Mouse (Mus musculus) ES-Bruce4 (cell line): ENCODE measurements around the gene Lep. TPM values are rescaled to one million over a fixed set of nuclear protein-coding genes. Genes with fewer than 3 reads are reported as not detected.

Experiments
- H3K27ac ChIP-seq: 2 replicates; pipeline ENCODE4 v1.5.1; 2012; ENCODE audit warnings: low read length, inconsistent platforms; ENCODE audit not compliant: insufficient read depth
- H3K27me3 ChIP-seq: 2 replicates; pipeline ENCODE4 v1.6.1; 2012; ENCODE audit warnings: mild to moderate bottlenecking, low read length, inconsistent platforms; ENCODE audit not compliant: control insufficient read depth, poor library complexity, insufficient read depth, severe bottlenecking
- H3K36me3 ChIP-seq: 2 replicates; pipeline ENCODE4 v1.6.1; 2012; ENCODE audit warnings: inconsistent platforms, mild to moderate bottlenecking, low read length, moderate library complexity; ENCODE audit not compliant: control insufficient read depth, poor library complexity, insufficient read depth, severe bottlenecking
- H3K4me1 ChIP-seq: one replicate; pipeline ENCODE4 v1.8.1; 2011; ENCODE audit warnings: low read length; ENCODE audit not compliant: control insufficient read depth, insufficient read depth
- H3K4me3 ChIP-seq: 2 replicates; pipeline ENCODE4 v1.5.1; 2011; ENCODE audit warnings: low read depth, mild to moderate bottlenecking, low read length
- H3K9ac ChIP-seq: 2 replicates; pipeline ENCODE4 v1.6.1; 2012; ENCODE audit warnings: low read depth, mild to moderate bottlenecking, inconsistent platforms; ENCODE audit not compliant: poor library complexity, severe bottlenecking
- H3K9me3 ChIP-seq: replicated peaks from 2 replicates; pipeline ENCODE4 v1.6.1; 2012; ENCODE audit warnings: mild to moderate bottlenecking, low read length, inconsistent platforms; ENCODE audit not compliant: control insufficient read depth, poor library complexity, insufficient read depth, severe bottlenecking
- CTCF ChIP-seq: IDR thresholded peaks from one replicate; pipeline ENCODE4 v1.8.1; 2011; ENCODE audit warnings: low read depth, low read length
- EP300 ChIP-seq: IDR thresholded peaks from 2 replicates; pipeline ENCODE4 v1.6.1; 2011; ENCODE audit warnings: low read depth, low read length; ENCODE audit not compliant: insufficient read depth
- POLR2A ChIP-seq: IDR thresholded peaks from one replicate; pipeline ENCODE4 v1.8.1; 2011; ENCODE audit warnings: low read length; ENCODE audit not compliant: insufficient read depth
- polyA plus RNA-seq: library from polyadenylated mRNA; stranded (reverse); fragments of >200 nt; gene quantifications from 2 replicates; pipeline ENCODE4 v1.2.4, GENCODE M21; 2011; ENCODE audit warnings: low read depth; ENCODE audit not compliant: missing spikeins, insufficient read depth, insufficient read length

Gene Lep
- not detected in 2 replicates for polyA plus RNA-seq

- H3K27me3 ChIP-seq, result no peaks in the 10 kb centered on the region
- H3K36me3 ChIP-seq, result no peaks in the 10 kb centered on the region
- H3K4me3 ChIP-seq, result no peak within 1 kb of the TSS
- TF ChIP-seq EP300 (no peak), POLR2A (no peak), CTCF (no peak)
- peaks cover 15% of the 10 kb centered on the region for H3K9me3 ChIP-seq
- no peaks in the 10 kb centered on the region for H3K4me1 ChIP-seq
- no peak within 1 kb of the TSS for H3K9ac ChIP-seq
- no peak within 1 kb of the TSS for H3K27ac ChIP-seq
These were observed at the start of gene Lep for GRCm38 (mm10) chr6:29059846-29060685. Lep (plus strand) TSS chr6:29060220.

DNA sequence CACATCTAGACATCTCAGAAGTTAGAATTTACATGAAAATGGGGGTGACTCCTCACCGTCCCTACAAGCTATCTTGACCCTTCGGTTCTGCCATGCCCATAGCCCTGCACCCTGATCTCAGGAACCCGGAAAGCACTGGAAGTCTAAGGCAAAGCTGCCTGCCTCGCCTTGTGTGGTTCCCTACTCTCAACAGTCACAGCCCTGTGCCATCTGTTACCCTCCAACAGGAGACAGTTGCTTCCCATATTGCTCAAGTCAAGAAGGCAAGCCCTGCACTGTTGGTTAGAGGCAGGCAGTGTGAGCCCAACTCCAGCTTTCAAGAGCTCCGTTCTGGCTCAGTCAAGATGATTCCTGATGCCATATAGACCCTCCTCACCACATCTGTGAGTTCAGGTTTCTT lies 48.4 kb upstream of the Lep start:
- Histone ChIP-seq H3K4me1 (peaks cover 10% of the 10 kb centered on the region), H3K36me3 (no peaks in the 10 kb centered on the region), H3K9me3 (no peaks in the 10 kb centered on the region), H3K9ac (no peak overlapping the region), H3K27me3 (no peaks in the 10 kb centered on the region), H3K4me3 (no peak overlapping the region), H3K27ac (no peak overlapping the region)
- TF ChIP-seq POLR2A (no peak), EP300 (no peak), CTCF (no peak)

- Histone ChIP-seq H3K36me3 (no peaks in the 10 kb centered on the region), H3K9ac (no peak overlapping the region), H3K4me1 (peaks cover 14% of the 10 kb centered on the region), H3K4me3 (no peak overlapping the region), H3K27me3 (no peaks in the 10 kb centered on the region), H3K9me3 (no peaks in the 10 kb centered on the region), H3K27ac (no peak overlapping the region)
- TF ChIP-seq POLR2A (no peak), EP300 (no peak), CTCF (no peak)
These were observed 46.8 kb upstream of the Lep start for GRCm38 (mm10) chr6:29013216-29013615.

- Histone ChIP-seq H3K4me1 (peaks cover 32% of the 10 kb centered on the region), H3K4me3 (peak overlapping the region; percentile 34), H3K9me3 (no peaks in the 10 kb centered on the region), H3K36me3 (no peaks in the 10 kb centered on the region), H3K27me3 (no peaks in the 10 kb centered on the region), H3K9ac (peak overlapping the region; percentile 34), H3K27ac (peak overlapping the region; percentile 40)
- TF ChIP-seq POLR2A (no peak), EP300 (no peak), CTCF (no peak)
These were observed 43.1 kb upstream of the Lep start for GRCm38 (mm10) chr6:29016891-29017412.

- no peaks in the 10 kb centered on the region for H3K27me3 ChIP-seq
These were observed 40.0 kb upstream of the Lep start for GRCm38 (mm10) chr6:29019756-29020720.

GRCm38 (mm10) chr6:29020937-29021336 lies 39.1 kb upstream of the Lep start:
- Histone ChIP-seq H3K36me3 (no peaks in the 10 kb centered on the region), H3K27me3 (no peaks in the 10 kb centered on the region), H3K9me3 (no peaks in the 10 kb centered on the region), H3K4me3 (no peak overlapping the region), H3K4me1 (peaks cover 39% of the 10 kb centered on the region), H3K9ac (no peak overlapping the region), H3K27ac (no peak overlapping the region)
- no peak for TF ChIP-seq POLR2A
- TF ChIP-seq EP300, result 0 out of 2 replicates have a peak, but pooled peaks have one; percentile 27

More at GRCm38 (mm10) chr6:29019756-29020720, 40.0 kb upstream of the Lep start:
- no peaks in the 10 kb centered on the region for H3K9me3 ChIP-seq
- H3K9ac ChIP-seq, result no peak overlapping the region
- no peak overlapping the region for H3K4me3 ChIP-seq
- no peaks in the 10 kb centered on the region for H3K36me3 ChIP-seq
- H3K27ac ChIP-seq, result peak overlapping the region; percentile 59
- peaks cover 39% of the 10 kb centered on the region for H3K4me1 ChIP-seq
- TF ChIP-seq CTCF, result no peak
- peak; percentile 95 for TF ChIP-seq EP300
- TF ChIP-seq POLR2A, result no peak
